Mouse (Mus musculus) cerebellum, postnatal 10 days (tissue): ENCODE measurements at regions not wholly inside any gene's neighbourhood (a gene's known extent, or its start where the extent isn't known, plus 50 kb on each side); places are given as distances from the start of the nearest gene placed in this dataset.
A peak's percentile ranks its signal among the peaks of the same experiment; 100 is the strongest.

Experiments
- DNase-seq, 2 experiments: peaks; one replicate each; pipeline ENCODE4 v3.0.0; 2021; ENCODE audit warnings: mixed read lengths in 2 of 2

- DNase-seq = peak; percentile 5 to 13
Measured at GRCm38 (mm10) chr6:75805223-75805622, 692.4 kb downstream of the Gm9008 start.

- DNase-seq = no peak
Measured at GRCm38 (mm10) chr6:75799993-75800392, 697.6 kb downstream of the Gm9008 start.

GRCm38 (mm10) chr6:75799546-75799945 is 698.0 kb downstream of the Gm9008 start:
- DNase-seq = no peak

- no peak for DNase-seq
Measured at GRCm38 (mm10) chr6:75782680-75783079, 714.9 kb downstream of the Gm9008 start.

- DNase-seq = no peak
Measured at GRCm38 (mm10) chr6:75763041-75763440, 734.5 kb downstream of the Gm9008 start.

GRCm38 (mm10) chr6:75756184-75756583 is 741.4 kb downstream of the Gm9008 start:
- DNase-seq = no peak
